Mouse (Mus musculus) CH12.LX (cell line): ENCODE measurements around the gene Hils1. TPM values are rescaled to one million over a fixed set of nuclear protein-coding genes. Genes with fewer than 3 reads are reported as not detected.

ENCODE experiments used
- DNase-seq: peaks from one replicate; pipeline ENCODE4 v3.0.0-alpha.2; 2013; ENCODE audit errors: extremely low read depth
- H3K27ac ChIP-seq: 2 replicates; pipeline ENCODE4 v1.5.1; 2012; ENCODE audit warnings: low read depth, mild to moderate bottlenecking, control low read depth, moderate library complexity; ENCODE audit not compliant: insufficient read depth
- H3K27me3 ChIP-seq: replicated peaks from 2 replicates; pipeline ENCODE3; 2012; ENCODE audit warnings: inconsistent platforms
- H3K36me3 ChIP-seq, 2 experiments: replicated peaks in 1 of 2; 2 replicates each; pipeline versions ENCODE3 to v1.6.1; 2012; ENCODE audit warnings: inconsistent platforms in 1 of 2, low read length in 1 of 2, mild to moderate bottlenecking in 1 of 2, mixed read lengths in 1 of 2, moderate library complexity in 1 of 2; ENCODE audit not compliant: control insufficient read depth in 1 of 2, insufficient read depth in 1 of 2
- H3K4me1 ChIP-seq, 2 experiments: 2 replicates each; pipeline ENCODE4 v1.6.1; 2012; ENCODE audit warnings: inconsistent platforms in 1 of 2, moderate library complexity in 1 of 2; ENCODE audit not compliant: insufficient read depth in 2 of 2, control insufficient read depth in 1 of 2
- H3K4me2 ChIP-seq: 2 replicates; pipeline ENCODE4 v1.6.1; 2012; ENCODE audit warnings: low read depth, mild to moderate bottlenecking, control low read depth; ENCODE audit not compliant: poor library complexity, insufficient read depth, severe bottlenecking
- H3K4me3 ChIP-seq, 3 experiments: fragments of 150-350 bp in 1 of 3; sonication (generic) in 1 of 3; replicated peaks in 1 of 3; 2 replicates each; pipeline versions ENCODE3 to v1.5.1; 2011 to 2012; ENCODE audit warnings: low read depth in 2 of 3, low read length in 2 of 3, mild to moderate bottlenecking in 2 of 3, moderate library complexity in 2 of 3, control low read depth in 1 of 3, improper control_type of control experiment in 1 of 3, inconsistent platforms in 1 of 3, mixed read lengths in 1 of 3; ENCODE audit not compliant: poor library complexity in 1 of 3
- H3K79me2 ChIP-seq: replicated peaks from 2 replicates; pipeline ENCODE4 v1.6.1; 2012; ENCODE audit warnings: mild to moderate bottlenecking, moderate library complexity; ENCODE audit not compliant: control insufficient read depth, poor library complexity, insufficient read depth, severe bottlenecking; ENCODE audit errors: extremely low read depth
- H3K9ac ChIP-seq: 2 replicates; pipeline ENCODE4 v1.6.1; 2012; ENCODE audit warnings: low read depth, mild to moderate bottlenecking, control low read depth, moderate library complexity; ENCODE audit not compliant: insufficient read depth
- H3K9me3 ChIP-seq: replicated peaks from 2 replicates; pipeline ENCODE3; 2012; ENCODE audit warnings: low read length, inconsistent platforms, mixed read lengths
- CHD2 ChIP-seq: IDR thresholded peaks from 2 replicates; pipeline ENCODE4 v1.6.1; 2011; ENCODE audit warnings: low read length, improper control_type of control experiment
- CTCF ChIP-seq, 2 experiments: IDR thresholded peaks in 1 of 2; conservative IDR thresholded peaks in 1 of 2; 2 replicates each; pipeline ENCODE4 v1.5.1; 2011 to 2012; ENCODE audit warnings: low read depth in 2 of 2, low read length in 2 of 2, improper control_type of control experiment in 1 of 2, inconsistent platforms in 1 of 2, mild to moderate bottlenecking in 1 of 2, moderate library complexity in 1 of 2
- EP300 ChIP-seq: IDR thresholded peaks from 2 replicates; pipeline ENCODE4 v1.6.1; 2011; ENCODE audit warnings: low read length, improper control_type of control experiment
- ETS1 ChIP-seq: conservative IDR thresholded peaks from 2 replicates; pipeline ENCODE4 v1.6.1; 2012; ENCODE audit warnings: low read depth, mild to moderate bottlenecking, inconsistent platforms, low read length, improper control_type of control experiment, moderate library complexity
- GABPA ChIP-seq: IDR thresholded peaks from 2 replicates; pipeline ENCODE4 v1.6.1; 2012; ENCODE audit warnings: low read depth, low read length, improper control_type of control experiment, inconsistent platforms; ENCODE audit not compliant: insufficient replicate concordance
- HCFC1 ChIP-seq: IDR thresholded peaks from 2 replicates; pipeline ENCODE4 v1.6.1; 2012; ENCODE audit warnings: low read depth, mild to moderate bottlenecking, inconsistent platforms, low read length, improper control_type of control experiment
- IRF4 ChIP-seq: IDR thresholded peaks from 2 replicates; pipeline ENCODE4 v1.6.1; 2014; ENCODE audit warnings: low read depth, mild to moderate bottlenecking, inconsistent platforms, low read length, improper control_type of control experiment
- MAFK ChIP-seq: IDR thresholded peaks from 2 replicates; pipeline ENCODE4 v1.6.1; 2011; ENCODE audit warnings: low read length, improper control_type of control experiment; ENCODE audit not compliant: insufficient replicate concordance
- MAX ChIP-seq: IDR thresholded peaks from 2 replicates; pipeline ENCODE4 v1.6.1; 2011; ENCODE audit warnings: low read length, improper control_type of control experiment
- MAZ ChIP-seq: IDR thresholded peaks from 2 replicates; pipeline ENCODE4 v1.6.1; 2012; ENCODE audit warnings: low read depth, mild to moderate bottlenecking, inconsistent platforms, low read length, improper control_type of control experiment, moderate library complexity
- MEF2A ChIP-seq: IDR thresholded peaks from 2 replicates; pipeline ENCODE4 v1.6.1; 2014; ENCODE audit warnings: low read depth, mild to moderate bottlenecking, inconsistent platforms, low read length, improper control_type of control experiment, borderline replicate concordance
- MXI1 ChIP-seq: IDR thresholded peaks from 2 replicates; pipeline ENCODE4 v1.6.1; 2011; ENCODE audit warnings: mild to moderate bottlenecking, low read depth, low read length, improper control_type of control experiment
- MYC ChIP-seq: IDR thresholded peaks from 2 replicates; pipeline ENCODE4 v1.6.1; 2011; ENCODE audit warnings: low read depth, mild to moderate bottlenecking, improper control_type of control experiment, low read length
- NRF1 ChIP-seq: IDR thresholded peaks from 2 replicates; pipeline ENCODE4 v1.6.1; 2014; ENCODE audit warnings: low read depth, mild to moderate bottlenecking, inconsistent platforms, low read length, improper control_type of control experiment, moderate library complexity
- POLR2AphosphoS2 ChIP-seq: IDR thresholded peaks from 2 replicates; pipeline ENCODE4 v1.6.1; 2011; ENCODE audit warnings: low read depth, low read length, improper control_type of control experiment
- RAD21 ChIP-seq: IDR thresholded peaks from 2 replicates; pipeline ENCODE4 v1.6.1; 2011; ENCODE audit warnings: low read depth, mild to moderate bottlenecking, low read length, improper control_type of control experiment, moderate library complexity
- RCOR1 ChIP-seq: conservative IDR thresholded peaks from 2 replicates; pipeline ENCODE4 v1.6.1; 2012; ENCODE audit warnings: low read depth, mild to moderate bottlenecking, inconsistent platforms, low read length, improper control_type of control experiment
- SIN3A ChIP-seq: IDR thresholded peaks from 2 replicates; pipeline ENCODE4 v1.6.1; 2012; ENCODE audit warnings: low read length, improper control_type of control experiment, inconsistent platforms
- SMC3 ChIP-seq: IDR thresholded peaks from 2 replicates; pipeline ENCODE4 v1.6.1; 2011; ENCODE audit warnings: low read depth, low read length, improper control_type of control experiment
- TCF12 ChIP-seq: IDR thresholded peaks from 2 replicates; pipeline ENCODE4 v1.6.1; 2014; ENCODE audit warnings: low read depth, mild to moderate bottlenecking, inconsistent platforms, low read length, improper control_type of control experiment
- UBTF ChIP-seq: IDR thresholded peaks from 2 replicates; pipeline ENCODE4 v1.6.1; 2012; ENCODE audit warnings: low read depth, mild to moderate bottlenecking, inconsistent platforms, low read length, improper control_type of control experiment, moderate library complexity
- USF1 ChIP-seq: IDR thresholded peaks from 2 replicates; pipeline ENCODE4 v1.6.1; 2014; ENCODE audit warnings: low read depth, mild to moderate bottlenecking, inconsistent platforms, low read length, improper control_type of control experiment
- USF2 ChIP-seq: conservative IDR thresholded peaks from 2 replicates; pipeline ENCODE4 v1.6.1; 2011; ENCODE audit warnings: low read depth, low read length, improper control_type of control experiment
- ZC3H11A ChIP-seq: IDR thresholded peaks from 2 replicates; pipeline ENCODE4 v1.6.1; 2012; ENCODE audit warnings: low read depth, mild to moderate bottlenecking, inconsistent platforms, low read length, improper control_type of control experiment
- ZMIZ1 ChIP-seq: IDR thresholded peaks from 2 replicates; pipeline ENCODE4 v1.6.1; 2012; ENCODE audit warnings: low read depth, mild to moderate bottlenecking, inconsistent platforms, low read length, improper control_type of control experiment
- ZNF384 ChIP-seq: IDR thresholded peaks from 2 replicates; pipeline ENCODE4 v1.6.1; 2012; ENCODE audit warnings: low read depth, low read length, improper control_type of control experiment, inconsistent platforms
- dilution Hi-C: fragments of 300-500 bp; cut with MboI; formaldehyde crosslinking; loops from 2 replicates; pipeline ENCODE4 v1.14.3; 2020; ENCODE audit warnings: low sequenced_read_pairs; ENCODE audit not compliant: extremely low pct_unique_long_range_greater_than_20kb, extremely low pct_ligation_motif_present
- in situ Hi-C: fragments of 300-500 bp; cut with MboI; formaldehyde crosslinking; loops from 3 replicates; pipeline ENCODE4 v1.14.3; 2019; ENCODE audit warnings: low sequenced_read_pairs, low pct_ligation_motif_present, low pct_unique_long_range_greater_than_20kb, mixed read lengths
- polyA plus RNA-seq: library from polyadenylated mRNA; unstranded; fragments of >175 nt; gene quantifications from 2 replicates; pipeline ENCODE4 v1.2.1, GENCODE M21; 2012; ENCODE audit warnings: low read depth; ENCODE audit not compliant: insufficient read length
- total RNA-seq, 2 experiments: library from RNA; depleted of rRNA; stranded (reverse); fragments of 300-350 nt in 1 of 2; fragments of >200 nt in 1 of 2; gene quantifications; 2 replicates each; pipeline ENCODE4 v1.2.3; 2012 to 2014

Hils1 gene
- total and polyA plus RNA-seq, 3 experiments = not detected

DNA sequence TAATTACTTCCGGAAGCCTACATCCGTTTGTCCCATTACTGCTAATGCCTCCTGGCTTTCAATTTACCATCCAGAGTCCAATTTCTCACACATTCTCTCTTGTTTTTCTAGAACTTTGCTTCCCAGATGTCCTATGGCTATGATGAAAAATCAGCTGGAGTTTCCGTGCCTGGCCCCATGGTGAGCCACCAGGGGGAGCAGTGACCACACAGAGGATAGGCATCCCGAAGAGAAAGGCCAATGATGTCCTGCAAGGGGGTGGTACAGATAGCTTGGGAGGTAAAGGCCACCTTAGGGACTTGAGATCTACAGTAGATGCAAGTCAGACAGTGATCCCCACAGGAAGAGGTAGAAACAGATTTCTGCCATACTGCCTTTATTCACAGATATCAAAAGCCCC, 28.1 kb upstream of the Hils1 start:
- Histone ChIP-seq H3K27me3 (peaks cover 95% of the 10 kb centered on the region), H3K9me3 (no peaks in the 10 kb centered on the region), H3K4me1 (peaks cover 18 to 29% of the 10 kb centered on the region in 2 experiments), H3K4me2 (no peak overlapping the region), H3K79me2 (no peaks in the 10 kb centered on the region), H3K36me3 (no peaks in the 10 kb centered on the region), H3K4me3 (no peak overlapping the region), H3K9ac (no peak overlapping the region), H3K27ac (no peak overlapping the region)
- DNase-seq = peak; percentile 67
- dilution Hi-C loops = no loop called here
- TF ChIP-seq TCF12 (no peak), ZNF384 (no peak), RAD21 (peak; percentile 79), CHD2 (no peak), UBTF (no peak), SIN3A (no peak), SMC3 (peak; percentile 98), ZMIZ1 (no peak), USF2 (no peak), MYC (0 out of 2 replicates have a peak, but pooled peaks have one; percentile 30), ETS1 (no peak), RCOR1 (no peak), NRF1 (no peak), USF1 (no peak), CTCF (conservative IDR thresholded peaks at IDR 0.05 in 1 of 2, IDR thresholded peaks at IDR 0.05 in 1 of 2; ENCODE audit: low read depth in 2 of 2, low read length in 2 of 2) (peak; percentile 84 to 97), MAZ (no peak), ZC3H11A (peak; percentile 53; the same call in 1 of the 2 replicates), MAX (no peak), IRF4 (no peak; the same call in 1 of the 2 replicates), MEF2A (no peak), GABPA (no peak), MXI1 (no peak), POLR2AphosphoS2 (no peak), EP300 (no peak), HCFC1 (no peak), MAFK (no peak)
- in situ Hi-C loops = loop anchor here (5.0 to 10.0 kb wide), 3 partner anchors 33 to 204 kb away; no protein-coding TSS in a partner anchor
